Mouse (Mus musculus) brain, embryonic 14.5 days (tissue): ENCODE measurements around the gene Wdr60.

Source experiments
- CTCF ChIP-seq: fragments of 200-500 bp; IDR thresholded peaks from 2 replicates; pipeline ENCODE4 v1.5.1; 2012; ENCODE audit warnings: inconsistent platforms, mild to moderate bottlenecking, moderate library complexity, borderline replicate concordance; ENCODE audit not compliant: insufficient read depth, insufficient read length; ENCODE audit errors: extremely low read depth
- POLR2A ChIP-seq: fragments of 200-500 bp; IDR thresholded peaks from 2 replicates; pipeline ENCODE4 v1.6.1; 2012; ENCODE audit warnings: mild to moderate bottlenecking, inconsistent platforms, borderline replicate concordance; ENCODE audit not compliant: poor library complexity, insufficient read depth, insufficient read length, severe bottlenecking; ENCODE audit errors: extremely low read depth

DNA sequence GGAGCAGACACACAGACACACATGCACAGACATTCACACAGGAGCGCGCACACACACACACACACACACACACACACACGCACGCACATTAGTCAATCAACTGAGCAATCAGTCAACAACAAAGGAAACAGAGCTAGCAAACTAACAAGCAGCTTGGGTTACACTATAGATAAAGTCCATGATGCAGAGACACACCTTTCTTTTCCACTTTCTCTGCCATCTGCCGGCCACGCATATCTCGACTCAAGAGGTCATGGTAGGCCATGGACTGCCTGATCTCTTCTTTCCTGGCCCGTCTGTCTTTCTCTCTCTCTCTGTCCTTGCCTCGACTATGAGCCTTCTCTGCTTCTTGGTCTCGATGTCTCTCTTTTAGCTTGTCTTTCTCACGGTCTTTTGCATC, 7.2 kb downstream of the Wdr60 start:
- TF ChIP-seq POLR2A = no peak
- no peak for TF ChIP-seq CTCF
